Mouse (Mus musculus) testis, adult 2 months (tissue): ENCODE results near the gene Gata1.

Source experiments
- CTCF ChIP-seq: fragments of 200-500 bp; IDR thresholded peaks from 2 replicates; pipeline ENCODE4 v1.5.1; 2012; ENCODE audit warnings: low read depth, mild to moderate bottlenecking, inconsistent platforms, low read length, moderate library complexity; ENCODE audit not compliant: control insufficient read depth, insufficient read depth, insufficient replicate concordance
- POLR2A ChIP-seq: fragments of 200-500 bp; IDR thresholded peaks from 2 replicates; pipeline ENCODE4 v1.6.1; 2012; ENCODE audit warnings: low read depth, mild to moderate bottlenecking, inconsistent platforms, low read length, moderate library complexity; ENCODE audit not compliant: control insufficient read depth

DNA sequence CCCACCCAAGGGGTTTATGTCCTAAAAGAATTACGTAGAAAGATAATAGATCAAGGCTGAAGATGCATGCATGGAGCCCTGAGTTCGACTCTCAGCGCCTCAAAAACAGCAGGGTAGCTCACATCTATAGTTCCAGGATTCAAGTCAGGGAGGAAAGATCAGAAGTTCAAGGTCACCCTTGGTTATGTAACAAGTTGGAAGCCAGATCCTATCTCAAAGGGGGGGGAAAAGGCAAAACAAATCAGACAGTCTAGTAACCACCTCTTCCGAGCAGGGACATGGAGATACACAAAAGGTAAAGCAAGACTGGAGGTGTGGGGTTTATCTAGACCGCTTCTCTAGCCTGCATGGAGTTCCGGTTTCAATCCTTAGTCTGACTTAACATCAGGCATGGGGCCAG lies 51.6 kb downstream of the Gata1 start:
- TF ChIP-seq CTCF (no peak), POLR2A (no peak)
